Mouse (Mus musculus) c-Kit-positive CD71-negative TER-119-negative erythroid progenitor cells, embryonic 14.5 days (primary cell): ENCODE data around the gene Tnip2.

Experiments
- DNase-seq: peaks from one replicate; pipeline ENCODE4 v3.0.0-alpha.2; 2013; ENCODE audit warnings: low read depth

Gene Tnip2

GRCm38 (mm10) chr5:34513466-34514217, at the start of gene Tnip2:
Gene Tnip2, minus strand, starts transcription at chr5:34513991.
- peak; percentile 90 for DNase-seq

- no peak for DNase-seq
Measured at GRCm38 (mm10) chr5:34551821-34552220, 38.0 kb upstream of the Tnip2 start.

GRCm38 (mm10) chr5:34550251-34550650, 36.5 kb upstream of the Tnip2 start:
- no peak for DNase-seq

GRCm38 (mm10) chr5:34549483-34550221, 35.9 kb upstream of the Tnip2 start:
- DNase-seq, result no peak

GRCm38 (mm10) chr5:34549135-34549482, 35.3 kb upstream of the Tnip2 start:
- no peak for DNase-seq

- no peak for DNase-seq
Measured at GRCm38 (mm10) chr5:34547410-34547809, 33.6 kb upstream of the Tnip2 start.

GRCm38 (mm10) chr5:34543114-34543513, 29.3 kb upstream of the Tnip2 start:
- no peak for DNase-seq

- DNase-seq, result no peak
Measured at GRCm38 (mm10) chr5:34542166-34542565, 28.4 kb upstream of the Tnip2 start.

- DNase-seq, result no peak
Measured at GRCm38 (mm10) chr5:34539121-34539520, 25.3 kb upstream of the Tnip2 start.

GRCm38 (mm10) chr5:34538527-34538926, 24.7 kb upstream of the Tnip2 start:
- no peak for DNase-seq

- no peak for DNase-seq
Measured at GRCm38 (mm10) chr5:34538079-34538478, 24.3 kb upstream of the Tnip2 start.

GRCm38 (mm10) chr5:34535831-34536230, 22.0 kb upstream of the Tnip2 start:
- DNase-seq, result no peak

- DNase-seq, result no peak
Measured at GRCm38 (mm10) chr5:34534776-34535581, 21.2 kb upstream of the Tnip2 start.

GRCm38 (mm10) chr5:34533820-34534219, 20.0 kb upstream of the Tnip2 start:
- DNase-seq, result no peak

GRCm38 (mm10) chr5:34533066-34533465, 19.3 kb upstream of the Tnip2 start:
- no peak for DNase-seq

- no peak for DNase-seq
Measured at GRCm38 (mm10) chr5:34530687-34531086, 16.9 kb upstream of the Tnip2 start.

- DNase-seq, result no peak
Measured at GRCm38 (mm10) chr5:34530116-34530515, 16.3 kb upstream of the Tnip2 start.

- DNase-seq, result no peak
Measured at GRCm38 (mm10) chr5:34528724-34529123, 14.9 kb upstream of the Tnip2 start.

GRCm38 (mm10) chr5:34527352-34527751, 13.6 kb upstream of the Tnip2 start:
- DNase-seq, result no peak

- DNase-seq, result no peak
Measured at GRCm38 (mm10) chr5:34526477-34526775, 12.6 kb upstream of the Tnip2 start.

- peak; percentile 90 for DNase-seq
Measured at GRCm38 (mm10) chr5:34525663-34526476, 12.1 kb upstream of the Tnip2 start, which contains the start of gene Sh3bp2. Gene Sh3bp2, plus strand, starts transcription at chr5:34525838.

GRCm38 (mm10) chr5:34524511-34524910, 10.7 kb upstream of the Tnip2 start:
- DNase-seq, result no peak
